Mouse (Mus musculus): ENCODE measurements around the gene Kcne1. TPM values are rescaled to one million over a fixed set of nuclear protein-coding genes. Genes with fewer than 3 reads are reported as not detected.

Kcne1 gene
- polyA plus RNA-seq, 1 experiment from 2014 or later, result 162 TPM

GRCm38 (mm10) chr16:92385062-92385461 lies 25.8 kb upstream of the Kcne1 start:
- 7% methylated on average over 2 of the region's 2 CpGs for WGBS

GRCm38 (mm10) chr16:92383412-92383811 lies 24.1 kb upstream of the Kcne1 start:
- H3K4me3 ChIP-seq, result no peak overlapping the region
- H3K4me2 ChIP-seq, result no peak overlapping the region
- ATAC-seq (replicated peaks; ENCODE audit: insufficient number of reproducible peaks, insufficient read depth, low FRiP score, low read depth), result no peak
- H3K27me3 ChIP-seq, result no peaks in the 10 kb centered on the region
- H3K4me1 ChIP-seq (replicated peaks), result peaks cover 3% of the 10 kb centered on the region; the same call in 1 of the 2 replicates
- no peak overlapping the region for H3K9ac ChIP-seq
- H3K27ac ChIP-seq, result no peak overlapping the region
- no peaks in the 10 kb centered on the region for H3K36me3 ChIP-seq
- no peaks in the 10 kb centered on the region for H3K9me3 ChIP-seq (replicated peaks)

More at GRCm38 (mm10) chr16:92385062-92385461, 25.8 kb upstream of the Kcne1 start:
- H3K4me2 ChIP-seq, result no peak overlapping the region
- no peaks in the 10 kb centered on the region for H3K36me3 ChIP-seq
- no peak overlapping the region for H3K4me3 ChIP-seq
- H3K9ac ChIP-seq, result no peak overlapping the region
- no peaks in the 10 kb centered on the region for H3K9me3 ChIP-seq (replicated peaks)
- ATAC-seq (replicated peaks; ENCODE audit: insufficient number of reproducible peaks, insufficient read depth, low FRiP score, low read depth), result no peak
- H3K27ac ChIP-seq, result no peak overlapping the region
- peaks cover 3% of the 10 kb centered on the region; the same call in 1 of the 2 replicates for H3K4me1 ChIP-seq (replicated peaks)
- H3K27me3 ChIP-seq, result no peaks in the 10 kb centered on the region

GRCm38 (mm10) chr16:92382508-92382907 lies 23.2 kb upstream of the Kcne1 start:
- H3K4me3 ChIP-seq, result no peak overlapping the region
- H3K9ac ChIP-seq, result no peak overlapping the region
- H3K27me3 ChIP-seq, result no peaks in the 10 kb centered on the region
- no peaks in the 10 kb centered on the region for H3K36me3 ChIP-seq
- no peak for ATAC-seq (replicated peaks; ENCODE audit: insufficient number of reproducible peaks, insufficient read depth, low FRiP score, low read depth)
- H3K4me2 ChIP-seq, result no peak overlapping the region
- peaks cover 3% of the 10 kb centered on the region; the same call in 1 of the 2 replicates for H3K4me1 ChIP-seq (replicated peaks)
- no peaks in the 10 kb centered on the region for H3K9me3 ChIP-seq (replicated peaks)
- H3K27ac ChIP-seq, result no peak overlapping the region
- WGBS, result 66% methylated on average over 6 of the region's 6 CpGs

GRCm38 (mm10) chr16:92381092-92381491 lies 21.8 kb upstream of the Kcne1 start:
- Histone ChIP-seq H3K9me3 (replicated peaks) (no peaks in the 10 kb centered on the region), H3K36me3 (no peaks in the 10 kb centered on the region), H3K27ac (no peak overlapping the region), H3K4me2 (no peak overlapping the region), H3K4me3 (no peak overlapping the region), H3K9ac (no peak overlapping the region), H3K4me1 (replicated peaks) (peaks cover 3% of the 10 kb centered on the region; the same call in 1 of the 2 replicates), H3K27me3 (no peaks in the 10 kb centered on the region)
- ATAC-seq (replicated peaks; ENCODE audit: insufficient number of reproducible peaks, insufficient read depth, low FRiP score, low read depth), result no peak
- WGBS, result 74% methylated on average over 6 of the region's 6 CpGs

GRCm38 (mm10) chr16:92376976-92377375 lies 17.7 kb upstream of the Kcne1 start:
- no peak overlapping the region for H3K4me3 ChIP-seq
- peaks cover 3% of the 10 kb centered on the region; the same call in 1 of the 2 replicates for H3K4me1 ChIP-seq (replicated peaks)
- 86% methylated on average over 6 of the region's 6 CpGs for WGBS
- H3K27ac ChIP-seq, result no peak overlapping the region
- no peak overlapping the region for H3K9ac ChIP-seq
- no peaks in the 10 kb centered on the region for H3K36me3 ChIP-seq
- no peak for ATAC-seq (replicated peaks; ENCODE audit: insufficient number of reproducible peaks, insufficient read depth, low FRiP score, low read depth)
- H3K27me3 ChIP-seq, result no peaks in the 10 kb centered on the region
- no peaks in the 10 kb centered on the region for H3K9me3 ChIP-seq (replicated peaks)
- H3K4me2 ChIP-seq, result no peak overlapping the region

- Histone ChIP-seq H3K9me3 (replicated peaks) (no peaks in the 10 kb centered on the region), H3K4me3 (no peak overlapping the region), H3K4me2 (no peak overlapping the region), H3K4me1 (replicated peaks) (peaks cover 23% of the 10 kb centered on the region), H3K27ac (no peak overlapping the region), H3K9ac (no peak overlapping the region), H3K27me3 (no peaks in the 10 kb centered on the region), H3K36me3 (no peaks in the 10 kb centered on the region)
- 53% methylated on average over 5 of the region's 5 CpGs for WGBS
- no peak for ATAC-seq (replicated peaks; ENCODE audit: insufficient number of reproducible peaks, insufficient read depth, low FRiP score, low read depth)
Observed at GRCm38 (mm10) chr16:92371623-92372022, 12.4 kb upstream of the Kcne1 start.

GRCm38 (mm10) chr16:92369260-92369659 lies 10.0 kb upstream of the Kcne1 start:
- H3K36me3 ChIP-seq, result no peaks in the 10 kb centered on the region
- H3K9me3 ChIP-seq (replicated peaks), result no peaks in the 10 kb centered on the region
- peaks cover 30% of the 10 kb centered on the region for H3K4me1 ChIP-seq (replicated peaks)
- 38% methylated on average over 2 of the region's 2 CpGs for WGBS
- H3K27me3 ChIP-seq, result no peaks in the 10 kb centered on the region
- no peak overlapping the region for H3K4me2 ChIP-seq
- H3K9ac ChIP-seq, result no peak overlapping the region
- no peak overlapping the region for H3K4me3 ChIP-seq
- ATAC-seq (replicated peaks; ENCODE audit: insufficient number of reproducible peaks, insufficient read depth, low FRiP score, low read depth), result 0 out of 2 replicates have a peak, but pooled peaks have one; percentile 54
- peak overlapping the region; percentile 41; the same call in 1 of the 2 replicates for H3K27ac ChIP-seq

GRCm38 (mm10) chr16:92365477-92365876 lies 6.2 kb upstream of the Kcne1 start:
- Histone ChIP-seq H3K36me3 (no peaks in the 10 kb centered on the region), H3K27ac (no peak overlapping the region), H3K4me2 (no peak overlapping the region), H3K4me1 (replicated peaks) (peaks cover 18% of the 10 kb centered on the region), H3K9me3 (replicated peaks) (no peaks in the 10 kb centered on the region), H3K9ac (no peak overlapping the region), H3K4me3 (no peak overlapping the region), H3K27me3 (no peaks in the 10 kb centered on the region)
- ATAC-seq (replicated peaks; ENCODE audit: insufficient number of reproducible peaks, insufficient read depth, low FRiP score, low read depth), result no peak
- 50% methylated on average over 7 of the region's 7 CpGs for whole genome bisulfite sequencing

GRCm38 (mm10) chr16:92360711-92361110 lies 1.4 kb upstream of the Kcne1 start:
- H3K27me3 ChIP-seq, result no peaks in the 10 kb centered on the region
- ATAC-seq (replicated peaks; ENCODE audit: insufficient number of reproducible peaks, insufficient read depth, low FRiP score, low read depth), result no peak
- H3K9me3 ChIP-seq (replicated peaks), result no peaks in the 10 kb centered on the region
- no peak overlapping the region for H3K27ac ChIP-seq
- H3K9ac ChIP-seq, result no peak overlapping the region
- no peak overlapping the region for H3K4me3 ChIP-seq
- no peaks in the 10 kb centered on the region for H3K36me3 ChIP-seq
- H3K4me1 ChIP-seq (replicated peaks), result peaks cover 34% of the 10 kb centered on the region
- H3K4me2 ChIP-seq, result no peak overlapping the region
- 70% methylated on average over 7 of the region's 7 CpGs for WGBS

- WGBS, result 19% methylated on average over 9 of the region's 9 CpGs
- Histone ChIP-seq H3K4me2 (peak overlapping the region; percentile 53), H3K27ac (peak overlapping the region; percentile 78), H3K4me1 (replicated peaks) (peaks cover 47% of the 10 kb centered on the region), H3K9me3 (replicated peaks) (no peaks in the 10 kb centered on the region), H3K36me3 (no peaks in the 10 kb centered on the region), H3K9ac (peak overlapping the region; percentile 50), H3K4me3 (peak overlapping the region; percentile 44), H3K27me3 (no peaks in the 10 kb centered on the region)
- ATAC-seq (replicated peaks; ENCODE audit: insufficient number of reproducible peaks, insufficient read depth, low FRiP score, low read depth), result peak; percentile 63
Observed at GRCm38 (mm10) chr16:92358734-92359133, 534 bp downstream of the Kcne1 start.

- H3K4me1 ChIP-seq (replicated peaks), result peaks cover 47% of the 10 kb centered on the region
- H3K9ac ChIP-seq, result no peak overlapping the region
- WGBS, result 82% methylated on average over 10 of the region's 10 CpGs
- H3K4me2 ChIP-seq, result peak overlapping the region; percentile 53
- ATAC-seq (replicated peaks; ENCODE audit: insufficient number of reproducible peaks, insufficient read depth, low FRiP score, low read depth), result no peak
- H3K27ac ChIP-seq, result peak overlapping the region; percentile 78
- H3K27me3 ChIP-seq, result no peaks in the 10 kb centered on the region
- no peaks in the 10 kb centered on the region for H3K9me3 ChIP-seq (replicated peaks)
- peak overlapping the region; percentile 44 for H3K4me3 ChIP-seq
- H3K36me3 ChIP-seq, result no peaks in the 10 kb centered on the region
Observed at GRCm38 (mm10) chr16:92357566-92357965, 1.7 kb downstream of the Kcne1 start.

GRCm38 (mm10) chr16:92357023-92357422 lies 2.2 kb downstream of the Kcne1 start:
- peaks cover 47% of the 10 kb centered on the region for H3K4me1 ChIP-seq (replicated peaks)
- H3K4me3 ChIP-seq, result peak overlapping the region; percentile 44; the same call in 1 of the 2 replicates
- peak; percentile 63 for ATAC-seq (replicated peaks; ENCODE audit: insufficient number of reproducible peaks, insufficient read depth, low FRiP score, low read depth)
- no peak overlapping the region for H3K9ac ChIP-seq
- H3K9me3 ChIP-seq (replicated peaks), result no peaks in the 10 kb centered on the region
- H3K27me3 ChIP-seq, result no peaks in the 10 kb centered on the region
- H3K4me2 ChIP-seq, result peak overlapping the region; percentile 53
- 59% methylated on average over 9 of the region's 9 CpGs for WGBS
- no peaks in the 10 kb centered on the region for H3K36me3 ChIP-seq
- peak overlapping the region; percentile 78 for H3K27ac ChIP-seq
